Mouse (Mus musculus) spleen, embryonic (tissue): Measurements from ENCODE around the gene Rpl6.
"Not testable (repeated sequence)": the region's sequence is repeated elsewhere in the genome, so short reads cannot be mapped to it uniquely, and the experiment has no call there.

Experiments used
- CTCF ChIA-PET: fragments of 350-600 bp; sonication (Branson Sonifier 250); formaldehyde crosslinking; loops from one replicate; lab custom pipeline; 2022; lab: Charles Lee

The Rpl6 gene

GRCm38 (mm10) chr5:121224020-121224419 lies 19.7 kb downstream of the Rpl6 start:
- CTCF ChIA-PET: interaction anchor here (0.7 kb wide), 3 partner anchors 8 to 34 kb away, joined by 4 to 5 read pairs (median 4); no protein-coding TSS in a partner anchor

- CTCF ChIA-PET: no interaction called here
Observed at GRCm38 (mm10) chr5:121224856-121225255, 20.6 kb downstream of the Rpl6 start.

- CTCF ChIA-PET: interaction anchor here (0.6 kb wide), 1 partner anchor 173 kb away, joined by 13 read pairs; no protein-coding TSS in a partner anchor
Observed at GRCm38 (mm10) chr5:121225854-121226253, 21.6 kb downstream of the Rpl6 start.

- CTCF ChIA-PET: interaction anchor here (0.6 kb wide), 1 partner anchor 172 kb away, joined by 13 read pairs; no protein-coding TSS in a partner anchor
Observed at GRCm38 (mm10) chr5:121226406-121226805, 22.1 kb downstream of the Rpl6 start.

GRCm38 (mm10) chr5:121226845-121227244 lies 22.6 kb downstream of the Rpl6 start:
- CTCF ChIA-PET: no interaction called here

- CTCF ChIA-PET: not testable (repeated sequence)
Observed at GRCm38 (mm10) chr5:121227330-121227729, 23.0 kb downstream of the Rpl6 start.

- CTCF ChIA-PET: no interaction called here
Observed at GRCm38 (mm10) chr5:121229182-121229581, 24.9 kb downstream of the Rpl6 start.

GRCm38 (mm10) chr5:121230811-121231210 lies 26.5 kb downstream of the Rpl6 start:
- CTCF ChIA-PET: no interaction called here

GRCm38 (mm10) chr5:121232789-121233188 lies 28.5 kb downstream of the Rpl6 start:
- CTCF ChIA-PET: interaction anchor here (0.5 to 0.7 kb wide), 5 partner anchors 8 to 1353 kb away, joined by 3 to 9 read pairs (median 5); no protein-coding TSS in a partner anchor

GRCm38 (mm10) chr5:121233726-121234125 lies 29.4 kb downstream of the Rpl6 start:
- CTCF ChIA-PET: no interaction called here

GRCm38 (mm10) chr5:121236171-121236570 lies 31.9 kb downstream of the Rpl6 start:
- CTCF ChIA-PET: no interaction called here

GRCm38 (mm10) chr5:121238208-121238607 lies 33.9 kb downstream of the Rpl6 start:
- CTCF ChIA-PET: no interaction called here

GRCm38 (mm10) chr5:121239846-121240245 lies 35.6 kb downstream of the Rpl6 start:
- CTCF ChIA-PET: no interaction called here

- CTCF ChIA-PET: no interaction called here
Observed at GRCm38 (mm10) chr5:121241182-121241581, 36.9 kb downstream of the Rpl6 start.

GRCm38 (mm10) chr5:121242261-121242660 lies 38.0 kb downstream of the Rpl6 start:
- CTCF ChIA-PET: no interaction called here

GRCm38 (mm10) chr5:121242701-121243100 lies 38.4 kb downstream of the Rpl6 start:
- CTCF ChIA-PET: no interaction called here

GRCm38 (mm10) chr5:121243676-121244364 lies 39.5 kb downstream of the Rpl6 start:
- CTCF ChIA-PET: interaction anchor here (0.6 kb wide), 1 partner anchor 23 kb away, joined by 3 read pairs; no protein-coding TSS in a partner anchor

- CTCF ChIA-PET: no interaction called here
Observed at GRCm38 (mm10) chr5:121244365-121244731, 40.1 kb downstream of the Rpl6 start.

- CTCF ChIA-PET: no interaction called here
Observed at GRCm38 (mm10) chr5:121245201-121245600, 40.9 kb downstream of the Rpl6 start.

GRCm38 (mm10) chr5:121248766-121249394 lies 44.6 kb downstream of the Rpl6 start:
- CTCF ChIA-PET: no interaction called here

GRCm38 (mm10) chr5:121249693-121250092 lies 45.4 kb downstream of the Rpl6 start:
- CTCF ChIA-PET: no interaction called here

- CTCF ChIA-PET: no interaction called here
Observed at GRCm38 (mm10) chr5:121251813-121252212, 47.5 kb downstream of the Rpl6 start.
